Mouse (Mus musculus): ENCODE data around the gene Id1.

The Id1 gene

GRCm38 (mm10) chr2:152736090-152736601 lies at the start of gene Id1:
TSS of gene Id1 (plus strand) at chr2:152736251.
- peak; percentile 83 for DNase-seq (ENCODE audit: low read depth)

GRCm38 (mm10) chr2:152686399-152686798 lies 49.7 kb upstream of the Id1 start:
- DNase-seq (ENCODE audit: low read depth) = no peak

GRCm38 (mm10) chr2:152686806-152687267 lies 49.2 kb upstream of the Id1 start, which contains the start of gene Mcts2:
TSS of gene Mcts2 (plus strand) at chr2:152687035.
- DNase-seq (ENCODE audit: low read depth) = no peak

GRCm38 (mm10) chr2:152691564-152692217 lies 44.4 kb upstream of the Id1 start:
- no peak for DNase-seq (ENCODE audit: low read depth)

GRCm38 (mm10) chr2:152693233-152693632 lies 42.8 kb upstream of the Id1 start:
- DNase-seq (ENCODE audit: low read depth) = peak; percentile 85

- no peak for DNase-seq (ENCODE audit: low read depth)
Measured at GRCm38 (mm10) chr2:152693735-152694134, 42.3 kb upstream of the Id1 start.

- DNase-seq (ENCODE audit: low read depth) = no peak
Measured at GRCm38 (mm10) chr2:152694708-152695107, 41.3 kb upstream of the Id1 start.

GRCm38 (mm10) chr2:152696016-152696415 lies 40.0 kb upstream of the Id1 start:
- DNase-seq (ENCODE audit: low read depth) = no peak

- peak; percentile 89 for DNase-seq (ENCODE audit: low read depth)
Measured at GRCm38 (mm10) chr2:152696476-152697164, 39.4 kb upstream of the Id1 start.

GRCm38 (mm10) chr2:152700138-152700537 lies 35.9 kb upstream of the Id1 start:
- DNase-seq (ENCODE audit: low read depth) = no peak

- DNase-seq (ENCODE audit: low read depth) = no peak
Measured at GRCm38 (mm10) chr2:152700725-152701124, 35.3 kb upstream of the Id1 start.

- DNase-seq (ENCODE audit: low read depth) = no peak
Measured at GRCm38 (mm10) chr2:152703596-152704255, 32.3 kb upstream of the Id1 start.

- DNase-seq (ENCODE audit: low read depth) = no peak
Measured at GRCm38 (mm10) chr2:152704256-152704605, 31.8 kb upstream of the Id1 start.

GRCm38 (mm10) chr2:152704811-152705370 lies 31.2 kb upstream of the Id1 start:
- DNase-seq (ENCODE audit: low read depth) = no peak

GRCm38 (mm10) chr2:152705993-152706571 lies 30.0 kb upstream of the Id1 start:
- no peak for DNase-seq (ENCODE audit: low read depth)

- DNase-seq (ENCODE audit: low read depth) = no peak
Measured at GRCm38 (mm10) chr2:152707186-152707585, 28.9 kb upstream of the Id1 start.

GRCm38 (mm10) chr2:152707627-152708026 lies 28.4 kb upstream of the Id1 start:
- no peak for DNase-seq (ENCODE audit: low read depth)

GRCm38 (mm10) chr2:152709066-152709465 lies 27.0 kb upstream of the Id1 start:
- DNase-seq (ENCODE audit: low read depth) = no peak

GRCm38 (mm10) chr2:152716241-152716772 lies 19.7 kb upstream of the Id1 start:
- DNase-seq (ENCODE audit: low read depth) = no peak

GRCm38 (mm10) chr2:152717652-152718051 lies 18.4 kb upstream of the Id1 start:
- no peak for DNase-seq (ENCODE audit: low read depth)

GRCm38 (mm10) chr2:152718076-152718475 lies 18.0 kb upstream of the Id1 start:
- no peak for DNase-seq (ENCODE audit: low read depth)
